Mouse (Mus musculus) embryo, embryonic 11.5 days (tissue): ENCODE results near the gene Vrtn.
A peak's percentile ranks its signal among the peaks of the same experiment; 100 is the strongest.

Experiments used
- DNase-seq: peaks from one replicate; pipeline ENCODE4 v3.0.0-alpha.2; 2012; ENCODE audit warnings: low read depth, low spot score

Vrtn gene

DNA sequence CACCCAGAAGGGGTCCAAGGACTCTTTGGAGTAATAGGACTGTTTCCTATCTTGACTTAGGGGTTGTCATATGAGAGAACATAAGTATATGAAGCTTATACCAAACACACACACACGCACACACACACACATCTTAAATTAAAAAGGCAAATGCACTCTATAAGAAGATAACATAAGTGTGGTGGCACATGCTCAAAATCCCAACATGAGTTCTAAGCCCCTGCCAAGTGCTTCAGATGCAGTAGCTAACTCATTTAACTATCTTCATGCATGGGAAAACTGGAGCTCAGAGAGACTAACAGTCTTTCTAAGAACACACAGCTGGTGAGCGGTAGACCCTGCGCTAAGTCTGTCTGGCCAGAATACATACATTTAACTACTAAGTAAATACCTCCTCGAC, 46.7 kb downstream of the Vrtn start:
- no peak for DNase-seq

DNA sequence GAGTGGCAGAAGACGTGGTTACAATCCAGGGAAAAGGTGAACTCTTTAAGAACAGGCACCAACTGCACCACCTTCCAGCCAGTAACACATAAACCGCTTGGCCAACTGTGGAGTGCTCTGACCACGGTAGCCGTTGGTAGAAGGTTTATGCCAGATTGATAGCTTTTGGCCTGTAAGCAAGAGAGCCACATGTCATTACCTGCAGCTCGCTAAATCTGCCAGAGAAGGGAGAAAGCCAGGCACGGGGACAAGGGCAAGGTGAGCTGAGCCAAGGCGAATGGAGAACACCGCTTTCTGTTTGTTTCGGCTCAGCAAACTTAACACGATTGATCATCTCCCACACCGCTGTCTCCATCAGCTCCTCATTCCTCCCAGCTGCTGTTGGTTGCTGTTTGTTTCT, 48.2 kb downstream of the Vrtn start:
- no peak for DNase-seq

DNA sequence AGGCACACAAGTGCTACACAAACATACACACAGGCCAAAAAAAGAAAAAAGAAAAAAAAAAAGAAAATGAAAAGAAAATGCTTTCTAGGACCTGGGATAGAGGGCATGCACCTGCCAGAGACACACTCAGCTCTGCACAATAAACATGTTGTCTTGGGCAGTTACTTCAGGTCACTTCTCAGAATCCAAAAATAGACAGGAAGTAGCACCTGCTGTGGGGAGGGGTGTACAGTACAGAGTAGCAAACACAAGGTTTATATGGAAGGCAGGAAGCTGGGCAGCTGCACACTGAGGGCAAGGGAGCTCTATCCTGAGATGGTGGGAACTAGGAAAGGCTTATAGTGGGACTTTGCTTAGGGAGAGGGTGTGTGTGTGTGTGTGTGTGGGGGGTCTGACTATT, 50.5 kb downstream of the Vrtn start:
- no peak for DNase-seq

DNA sequence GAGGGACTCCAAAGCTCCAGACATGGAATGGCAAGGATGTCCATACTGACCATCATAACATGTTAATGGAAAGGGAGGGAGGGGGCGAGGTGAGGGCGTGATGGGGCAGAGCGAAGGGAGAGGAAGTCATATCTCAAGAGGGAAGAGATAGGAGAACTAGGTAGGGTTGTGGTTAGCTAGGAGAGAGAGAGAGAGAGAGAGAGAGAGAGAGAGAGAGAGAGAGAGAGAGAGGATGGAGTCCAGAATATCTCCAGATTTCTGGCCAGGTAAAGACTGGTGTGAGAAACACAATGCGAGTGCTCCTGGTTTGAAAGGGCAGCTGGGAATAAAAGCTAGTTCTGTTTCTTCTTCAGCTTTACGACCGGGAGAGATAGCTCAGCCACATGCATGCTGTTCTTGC, 51.3 kb downstream of the Vrtn start:
- DNase-seq, result no peak

DNA sequence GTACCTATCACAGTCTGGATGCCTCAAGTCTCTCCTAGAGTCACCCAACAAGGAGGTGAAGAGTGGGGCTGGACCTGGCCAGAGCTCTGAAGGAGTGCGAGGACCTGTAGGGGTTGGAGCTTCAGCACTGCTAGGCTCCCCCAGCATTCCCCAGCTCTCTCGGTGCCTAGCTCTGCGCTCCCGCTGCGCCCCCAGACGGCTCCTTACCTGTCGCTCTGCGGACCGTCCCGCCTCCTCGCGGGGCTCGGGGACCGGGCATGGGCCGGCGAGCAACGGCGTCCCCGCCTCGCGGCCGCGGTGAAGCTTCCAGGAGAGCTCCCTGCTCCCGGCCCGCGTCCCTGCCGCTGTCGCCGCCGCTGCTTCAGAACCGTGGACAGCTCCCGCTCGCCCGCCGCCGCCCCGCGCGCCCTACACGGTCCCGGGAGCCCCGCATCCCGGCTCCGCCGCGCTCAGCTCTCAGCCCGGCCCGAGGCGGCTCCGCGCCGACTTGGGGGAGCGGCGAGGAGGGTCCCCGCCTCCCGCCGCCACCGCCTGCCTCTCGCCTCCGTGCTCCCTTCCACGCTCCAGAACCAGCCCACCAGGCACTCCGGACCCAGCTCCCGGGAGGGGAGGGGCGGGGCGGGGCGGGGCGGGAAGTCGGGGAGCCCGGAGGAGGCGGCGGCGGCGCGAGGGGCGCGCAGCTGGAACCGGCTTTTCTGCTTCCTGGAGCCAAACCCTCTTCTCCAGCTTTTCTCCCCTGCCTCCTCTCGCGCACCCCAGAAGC, 57.7 kb downstream of the Vrtn start, which contains the start of gene Syndig1l:
Gene Syndig1l, minus strand, starts transcription at position 513 of the 763 bp plus-strand sequence.
- peak; percentile 48 for DNase-seq
